Comparison of ENCODE assay signal across 8 mouse cellular contexts in the genomic region with DNA sequence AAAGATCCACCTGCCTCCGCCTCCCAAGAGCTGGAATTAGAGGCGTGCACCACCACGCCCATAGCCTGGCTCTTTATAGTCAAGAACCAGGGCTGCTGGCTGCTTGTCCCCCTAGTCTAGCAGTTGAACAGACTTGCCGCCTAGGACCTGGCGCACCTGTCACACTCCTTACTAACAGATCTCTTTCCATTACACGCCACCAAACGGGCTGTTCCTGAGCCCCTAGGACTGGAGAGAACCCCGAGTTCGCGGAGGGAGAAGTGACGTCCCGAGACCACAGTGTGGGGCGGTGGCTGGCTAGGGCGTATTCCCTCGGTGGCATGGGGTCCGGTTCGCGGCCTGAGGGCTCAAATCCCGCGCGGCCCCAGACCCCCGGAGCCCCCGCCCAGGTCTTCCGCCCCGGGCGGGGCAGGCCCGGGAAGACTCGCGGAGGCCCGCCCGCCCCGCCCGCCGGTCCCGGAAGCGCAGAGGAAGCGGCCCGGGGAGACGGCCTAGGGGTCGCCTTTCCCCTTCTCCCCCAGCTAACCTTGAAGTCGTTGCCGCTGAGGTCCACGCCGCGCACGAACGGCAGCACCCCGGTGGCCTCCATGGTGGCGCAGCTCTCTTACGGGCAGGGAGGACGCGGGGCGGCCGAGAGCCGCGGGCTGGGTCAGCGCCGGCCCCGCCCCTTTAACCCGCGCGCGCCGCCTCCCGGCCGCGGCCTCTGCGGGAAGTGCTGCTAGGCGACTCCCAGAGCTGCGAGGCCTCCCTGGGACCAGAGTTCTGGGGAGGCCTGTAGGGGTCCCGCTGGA. TPM values are rescaled to one million over a fixed set of nuclear protein-coding genes. Genes with fewer than 3 reads are reported as not detected.
DNase-seq lines count a peak whose midpoint lies in the region; ATAC-seq and TF ChIP-seq lines count a peak whose summit lies in the region.

A gene (minus strand): TSS at position 663 of the 791 bp plus-strand sequence.

- H3K36me3 ChIP-seq in C2C12 (ENCODE audit: control insufficient read depth, insufficient read depth) (peaks cover 17% of the 10 kb centered on the region), myocyte (ENCODE audit: control insufficient read depth, insufficient read depth) (peaks cover 10% of the 10 kb centered on the region)
- H3K36me3 ChIP-seq in heart, embryonic 10.5 days, result peaks cover 53% of the 10 kb centered on the region
- peaks cover 47% of the 10 kb centered on the region for H3K36me3 ChIP-seq in kidney, embryonic 15.5 days
- H3K36me3 ChIP-seq in liver, embryonic 11.5 days (ENCODE audit: control insufficient read depth, insufficient read depth, low read length), result peaks cover 18% of the 10 kb centered on the region; the same call in 1 of the 2 replicates
- H3K36me3 ChIP-seq in splenic B cell, adult 2 months (ENCODE audit: control insufficient read depth, insufficient read depth, low read length, poor library complexity, severe bottlenecking), result peaks cover 2% of the 10 kb centered on the region; the same call in 1 of the 2 replicates

- H3K9ac ChIP-seq in kidney, embryonic 15.5 days, result peak within 1 kb of the TSS; percentile 86
- peak within 1 kb of the TSS; percentile 86 for H3K9ac ChIP-seq in liver, embryonic 11.5 days (ENCODE audit: low read depth, low read length)

- TF ChIP-seq CTCF in C2C12 (IDR thresholded peaks at IDR 0.05; ENCODE audit: control insufficient read depth, insufficient read depth, insufficient read length), result peak; percentile 61
- TF ChIP-seq CTCF in bone marrow macrophage, adult 2 months (IDR thresholded peaks at IDR 0.05; ENCODE audit: low read depth, low read length), result no peak
- no peak for TF ChIP-seq CTCF in embryonic fibroblast, embryonic 13.5 days (IDR thresholded peaks at IDR 0.05; ENCODE audit: borderline replicate concordance, insufficient read depth, low read length)

- H3K4me3 ChIP-seq in C2C12 (ENCODE audit: insufficient read depth, poor library complexity, severe bottlenecking), result peak within 1 kb of the TSS; percentile 57
- H3K4me3 ChIP-seq in bone marrow macrophage, adult 2 months (ENCODE audit: insufficient read depth, low read length), result peak within 1 kb of the TSS; percentile 98
- H3K4me3 ChIP-seq in embryonic fibroblast, embryonic 13.5 days (ENCODE audit: insufficient read depth, low read length), result peak within 1 kb of the TSS; percentile 82
- H3K4me3 ChIP-seq in heart, embryonic 10.5 days, result peak within 1 kb of the TSS; percentile 89
- H3K4me3 ChIP-seq in kidney, embryonic 15.5 days (replicated peaks), result peak within 1 kb of the TSS; percentile 84
- H3K4me3 ChIP-seq in liver, embryonic 11.5 days (ENCODE audit: low read depth, low read length), result peak within 1 kb of the TSS; percentile 84
- H3K4me3 ChIP-seq in myocyte, result peak within 1 kb of the TSS; percentile 74

- no peak for TF ChIP-seq POLR2A in bone marrow macrophage, adult 2 months (IDR thresholded peaks at IDR 0.05; ENCODE audit: borderline replicate concordance, low read depth, low read length)
- TF ChIP-seq POLR2A in embryonic fibroblast, embryonic 13.5 days (IDR thresholded peaks at IDR 0.05; ENCODE audit: low read depth, low read length), result peak; percentile 86
- TF ChIP-seq POLR2A in myocyte (IDR thresholded peaks at IDR 0.05; ENCODE audit: insufficient read length, low read depth), result peak; percentile 89

- H3K79me3 ChIP-seq in C2C12 (ENCODE audit: low read depth), result peaks cover 15% of the 10 kb centered on the region

- peak within 1 kb of the TSS; percentile 48 for H3K27ac ChIP-seq in bone marrow macrophage, adult 2 months (ENCODE audit: insufficient read depth, low read depth, low read length)
- peak within 1 kb of the TSS; percentile 49 for H3K27ac ChIP-seq in embryonic fibroblast, embryonic 13.5 days (ENCODE audit: insufficient read depth, low read length)
- H3K27ac ChIP-seq in heart, embryonic 10.5 days, result peak within 1 kb of the TSS; percentile 94
- H3K27ac ChIP-seq in kidney, embryonic 15.5 days, result peak within 1 kb of the TSS; percentile 93
- peak within 1 kb of the TSS; percentile 62 for H3K27ac ChIP-seq in liver, embryonic 11.5 days (ENCODE audit: low read depth, low read length)

- DNase-seq in heart, embryonic 10.5 days (ENCODE audit: low spot score), result peak; percentile 92
- DNase-seq in liver, embryonic 11.5 days (ENCODE audit: low spot score), result peak; percentile 86
- peak; percentile 82 for DNase-seq in splenic B cell, adult 2 months (ENCODE audit: low read depth, low spot score)

- peaks cover 26% of the 10 kb centered on the region for H3K79me2 ChIP-seq in C2C12 (ENCODE audit: control insufficient read depth, insufficient read depth)
- H3K79me2 ChIP-seq in myocyte (ENCODE audit: control insufficient read depth, insufficient read depth), result peaks cover 8% of the 10 kb centered on the region

- under 1% methylated on average over 70 of the region's 71 CpGs for WGBS in heart, embryonic 10.5 days
- under 1% methylated on average over 64 of the region's 71 CpGs for WGBS in kidney, embryonic 15.5 days
- WGBS in liver, embryonic 11.5 days, result under 1% methylated on average over 58 of the region's 71 CpGs

- no peaks in the 10 kb centered on the region for H3K9me3 ChIP-seq in heart, embryonic 10.5 days
- H3K9me3 ChIP-seq in kidney, embryonic 15.5 days (replicated peaks), result no peaks in the 10 kb centered on the region
- no peaks in the 10 kb centered on the region for H3K9me3 ChIP-seq in liver, embryonic 11.5 days (ENCODE audit: control insufficient read depth, low read length)

- H3ac ChIP-seq in C2C12 (ENCODE audit: control insufficient read depth, insufficient read length, low read depth) (peak within 1 kb of the TSS; percentile 79), myocyte (ENCODE audit: control insufficient read depth, insufficient read length) (peak within 1 kb of the TSS; percentile 61)

- H3K27me3 ChIP-seq in C2C12 (ENCODE audit: control insufficient read depth, insufficient read depth, insufficient read length), result no peaks in the 10 kb centered on the region
- no peaks in the 10 kb centered on the region for H3K27me3 ChIP-seq in heart, embryonic 10.5 days (ENCODE audit: insufficient read depth, poor library complexity, severe bottlenecking)
- no peaks in the 10 kb centered on the region for H3K27me3 ChIP-seq in kidney, embryonic 15.5 days
- no peaks in the 10 kb centered on the region for H3K27me3 ChIP-seq in liver, embryonic 11.5 days (replicated peaks; ENCODE audit: control insufficient read depth, insufficient read depth, low read length)
- no peaks in the 10 kb centered on the region for H3K27me3 ChIP-seq in myocyte (ENCODE audit: control insufficient read depth, insufficient read depth, insufficient read length)
- H3K27me3 ChIP-seq in splenic B cell, adult 2 months (ENCODE audit: control insufficient read depth, insufficient read depth, low read length, poor library complexity, severe bottlenecking), result no peaks in the 10 kb centered on the region

- ATAC-seq in kidney, embryonic 15.5 days (replicated peaks; ENCODE audit: low FRiP score), result peak; percentile 82
- peak; percentile 75 for ATAC-seq in liver, embryonic 11.5 days (replicated peaks; ENCODE audit: low FRiP score)

- peaks cover 23% of the 10 kb centered on the region for H3K4me1 ChIP-seq in bone marrow macrophage, adult 2 months (ENCODE audit: control insufficient read depth, insufficient read depth, low read length)
- H3K4me1 ChIP-seq in embryonic fibroblast, embryonic 13.5 days (ENCODE audit: control insufficient read depth, insufficient read depth, low read length), result 0 out of 2 replicates have a peak, but pooled peaks cover 4% of the 10 kb centered on the region
- H3K4me1 ChIP-seq in heart, embryonic 10.5 days, result peaks cover 35% of the 10 kb centered on the region
- peaks cover 32% of the 10 kb centered on the region for H3K4me1 ChIP-seq in kidney, embryonic 15.5 days
- H3K4me1 ChIP-seq in liver, embryonic 11.5 days (replicated peaks; ENCODE audit: control insufficient read depth, insufficient read depth, low read length), result peaks cover 14% of the 10 kb centered on the region

- H3K4me2 ChIP-seq in kidney, embryonic 15.5 days, result peak within 1 kb of the TSS; percentile 62
- peak within 1 kb of the TSS; percentile 78 for H3K4me2 ChIP-seq in liver, embryonic 11.5 days
- H3K4me2 ChIP-seq in myocyte (ENCODE audit: low read depth), result peak within 1 kb of the TSS; percentile 100

TF ChIP-seq in C2C12, 6 proteins besides CTCF, POLR2A, EP300 and RAD21:
- TF ChIP-seq MYOD1 (IDR thresholded peaks at IDR 0.05; ENCODE audit: control insufficient read depth, insufficient read length, low read depth), result no peak
- TF ChIP-seq CEBPB (IDR thresholded peaks at IDR 0.05; ENCODE audit: low read depth), result no peak

TF ChIP-seq in myocyte, 11 proteins besides CTCF, POLR2A, EP300 and RAD21:
- no peak for TF ChIP-seq SRF (IDR thresholded peaks at IDR 0.05; ENCODE audit: control insufficient read depth, insufficient read length, low read depth)
- TF ChIP-seq TCF12 (IDR thresholded peaks at IDR 0.05; ENCODE audit: insufficient read depth, poor library complexity, severe bottlenecking), result no peak
- no peak for TF ChIP-seq REST (IDR thresholded peaks at IDR 0.05; ENCODE audit: insufficient read depth, insufficient read length)
- TF ChIP-seq E2F4 (IDR thresholded peaks at IDR 0.05; ENCODE audit: insufficient read depth), result no peak
- no peak for TF ChIP-seq MAX (IDR thresholded peaks at IDR 0.05; ENCODE audit: low read depth)
- no peak for TF ChIP-seq USF1 (IDR thresholded peaks at IDR 0.05; ENCODE audit: low read depth)
- TF ChIP-seq POLR2AphosphoS2 (IDR thresholded peaks at IDR 0.05; ENCODE audit: insufficient read length, low read depth), result peak; percentile 89
- TF ChIP-seq MYOG (IDR thresholded peaks at IDR 0.05; ENCODE audit: control insufficient read depth in 1 of 3, insufficient read depth in 1 of 3, insufficient read length in 2 of 3, low read depth in 2 of 3), result peak in 1 of 3 experiments; percentile 23
- TF ChIP-seq MYOD1 (IDR thresholded peaks at IDR 0.05; ENCODE audit: control insufficient read depth in 1 of 3, insufficient read length in 2 of 3, low read depth in 2 of 3), result peak in 1 of 3 experiments; percentile 47
- TF ChIP-seq CEBPB (IDR thresholded peaks at IDR 0.05; ENCODE audit: insufficient read depth, poor library complexity, severe bottlenecking), result no peak
- TF ChIP-seq TCF3 (IDR thresholded peaks at IDR 0.05; ENCODE audit: insufficient read length, low read depth), result no peak

RNA-seq across cellular contexts. Expression of the gene that starts here (rescaled TPM):
- polyA plus RNA-seq in C2C12 (2012; fragmentation: generic; extraction: Trizol), result 139 TPM
- polyA plus RNA-seq in bone marrow macrophage, adult 2 months (2012; ENCODE audit: insufficient read depth, insufficient read length, missing spikeins), result 144 and 146 TPM in 2 replicates
- 71.6 and 97.3 TPM in 2 replicates for polyA plus RNA-seq in embryonic fibroblast, embryonic 13.5 days (2011; ENCODE audit: insufficient read length, low read depth, missing spikeins)
- 80.4 and 103 TPM in 2 replicates for polyA plus RNA-seq in heart, embryonic 10.5 days (2016; fragmentation: Nextera tagmentation; extraction: Ambion mirVana)
- polyA plus RNA-seq in kidney, embryonic 15.5 days (2015; fragmentation: Nextera tagmentation; extraction: Ambion mirVana), result 78.1 and 79.0 TPM in 2 replicates
- polyA plus RNA-seq in liver, embryonic 11.5 days (2014; fragmentation: Nextera tagmentation; extraction: Ambion mirVana), result 61.3 and 69.2 TPM in 2 replicates
- polyA plus RNA-seq in myocyte (2012; fragmentation: generic; extraction: Trizol), result 247 TPM

Comparison
In these comparisons a context has a peak if more than half of its experiments do, and no peak if none do; other contexts are left out.
1. Peak in every context shown above with its lines: DNase-seq, ATAC-seq, H3K4me3 ChIP-seq and H3K27ac ChIP-seq.